Mouse (Mus musculus) liver, embryonic 14.5 days (tissue): Measurements from ENCODE around the gene Tomm34. TPM values are rescaled to one million over a fixed set of nuclear protein-coding genes. Genes with fewer than 3 reads are reported as not detected.

Source experiments
- ATAC-seq: fragments of 200-750 bp; cut with Nextera tagmentation; 2 replicates; pipeline ENCODE4 v1.8.0; 2017; ENCODE audit warnings: moderate number of reproducible peaks, mild to moderate bottlenecking, moderate library complexity; ENCODE audit not compliant: insufficient read depth
- DNase-seq, 3 experiments: peaks; one replicate each; pipeline ENCODE4 v3.0.0-alpha.2; 2012 to 2013; ENCODE audit warnings: low read depth in 3 of 3, low spot score in 3 of 3
- H3K27ac ChIP-seq: fragments of 300-500 bp; sonication (generic); 2 replicates; pipeline ENCODE4 v1.5.1; 2014; ENCODE audit warnings: moderate library complexity, mild to moderate bottlenecking, control low read depth, inconsistent platforms
- H3K27me3 ChIP-seq: fragments of 300-500 bp; sonication (generic); 2 replicates; pipeline ENCODE4 v1.6.1; 2014; ENCODE audit warnings: mild to moderate bottlenecking, low read length, moderate library complexity; ENCODE audit not compliant: control insufficient read depth, insufficient read depth
- H3K36me3 ChIP-seq: fragments of 300-500 bp; sonication (generic); replicated peaks from 2 replicates; pipeline ENCODE4 v1.6.1; 2014; ENCODE audit warnings: low read depth; ENCODE audit not compliant: control insufficient read depth, insufficient read depth
- H3K4me1 ChIP-seq, 2 experiments: fragments of 200-500 bp in 1 of 2; fragments of 300-500 bp in 1 of 2; sonication (generic) in 1 of 2; replicated peaks; 2 replicates each; pipeline ENCODE4 v1.6.1; 2012 to 2014; ENCODE audit warnings: antibody characterized with exemption in 1 of 2, inconsistent platforms in 1 of 2, low read length in 1 of 2; ENCODE audit not compliant: control insufficient read depth in 2 of 2, insufficient read depth in 2 of 2
- H3K4me2 ChIP-seq: fragments of 300-500 bp; sonication (generic); 2 replicates; pipeline ENCODE4 v1.6.1; 2014; ENCODE audit warnings: low read depth, mild to moderate bottlenecking, control low read depth, moderate library complexity
- H3K4me3 ChIP-seq, 2 experiments: fragments of 200-500 bp in 1 of 2; fragments of 300-500 bp in 1 of 2; sonication (generic) in 1 of 2; 2 replicates each; pipeline ENCODE4 v1.5.1; 2012 to 2014; ENCODE audit warnings: low read depth in 2 of 2, low read length in 2 of 2, mild to moderate bottlenecking in 2 of 2, control low read depth in 1 of 2, inconsistent platforms in 1 of 2, moderate library complexity in 1 of 2; ENCODE audit not compliant: insufficient read depth in 1 of 2
- H3K9ac ChIP-seq: fragments of 300-500 bp; sonication (generic); replicated peaks from 2 replicates; pipeline ENCODE4 v1.6.1; 2014; ENCODE audit warnings: mild to moderate bottlenecking, control low read depth, moderate library complexity
- H3K9me3 ChIP-seq: fragments of 300-500 bp; sonication (generic); 2 replicates; pipeline ENCODE4 v1.6.1; 2016; ENCODE audit warnings: low read length, mixed read lengths; ENCODE audit not compliant: control insufficient read depth
- CTCF ChIP-seq: IDR thresholded peaks from 2 replicates; pipeline ENCODE4 v1.5.1; 2016; ENCODE audit warnings: antibody characterized with exemption, low read depth, control low read depth
- EP300 ChIP-seq: IDR thresholded peaks from 2 replicates; pipeline ENCODE4 v1.6.1; 2016; ENCODE audit warnings: antibody characterized with exemption, low read depth
- WGBS: fragments of 180-500 bp; shearing (Covaris S2); extraction: QIAGEN DNeasy Blood & Tissue Kit; methylation state at CpG from one replicate; pipeline ENCODE4 v1.1.7; 2014; ENCODE audit not compliant: insufficient replicate concordance; 5-methylcytosine and 5-hydroxymethylcytosine counted together
- polyA plus RNA-seq, 2 experiments: library from polyadenylated mRNA; depleted of rRNA in 1 of 2; stranded (reverse) in 1 of 2; unstranded in 1 of 2; fragments of >200 nt; fragmentation: Nextera tagmentation in 1 of 2; extraction: Ambion mirVana in 1 of 2; gene quantifications; 2 replicates each; pipeline versions ENCODE4 v1.2.1 to v1.2.3; 2012 to 2014

Tomm34 gene
- polyA plus RNA-seq, 2 experiments: 11.6 to 16.0 TPM

- Histone ChIP-seq H3K4me1 (no peaks in the 10 kb centered on the region), H3K27ac (no peak overlapping the region), H3K4me2 (no peak overlapping the region), H3K36me3 (peaks cover 17% of the 10 kb centered on the region), H3K9me3 (no peaks in the 10 kb centered on the region), H3K27me3 (no peaks in the 10 kb centered on the region), H3K9ac (no peak overlapping the region), H3K4me3 (no peak overlapping the region)
- no peak for ATAC-seq
- 89% methylated on average over 8 of the region's 8 CpGs for WGBS
- no peak for DNase-seq
- TF ChIP-seq EP300 (no peak), CTCF (no peak)
Measured at GRCm38 (mm10) chr2:164053767-164054166, 17.2 kb downstream of the Tomm34 start.

DNA sequence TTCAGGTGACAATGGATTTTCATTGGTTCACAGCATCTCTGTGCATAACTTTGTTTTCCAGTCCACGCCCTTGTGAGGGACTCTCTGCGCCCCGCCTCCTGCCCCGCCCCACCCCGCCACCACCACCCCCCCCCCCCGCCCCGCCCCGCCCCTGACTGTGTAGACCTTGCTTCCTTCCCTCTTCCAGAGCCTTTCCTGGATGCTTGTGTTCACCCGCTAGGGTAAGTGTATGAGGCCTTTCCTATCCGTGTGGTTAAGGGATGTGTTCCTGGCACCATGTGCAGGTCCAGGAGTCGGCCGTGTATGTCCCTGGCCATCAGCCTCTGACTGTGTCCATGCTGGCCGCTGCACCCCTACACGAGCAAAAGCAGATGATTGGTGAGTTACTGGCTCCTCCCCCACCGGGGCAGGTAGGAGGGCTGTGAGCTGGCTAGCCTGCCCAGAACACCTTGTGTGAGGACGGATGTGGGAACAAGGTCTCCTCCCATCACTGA, 23.7 kb downstream of the Tomm34 start:
- Histone ChIP-seq H3K27me3 (no peaks in the 10 kb centered on the region), H3K9ac (no peak overlapping the region; the same call in 1 of the 2 replicates), H3K36me3 (no peaks in the 10 kb centered on the region; the same call in 1 of the 2 replicates), H3K4me1 (peaks cover 2 to 3% of the 10 kb centered on the region in 2 experiments; a peak in 2 of 4 replicates), H3K4me3 (peak overlapping the region; percentile 37 to 44), H3K4me2 (peak overlapping the region; percentile 63), H3K9me3 (no peaks in the 10 kb centered on the region), H3K27ac (no peak overlapping the region)
- WGBS: 2% methylated on average over 16 of the region's 16 CpGs
- no peak for TF ChIP-seq EP300
- TF ChIP-seq CTCF: no peak
- ATAC-seq (peak; percentile 80), DNase-seq (peak in 1 of 3 experiments; percentile 26)

- H3K4me2 ChIP-seq: no peak overlapping the region
- no peak overlapping the region for H3K4me3 ChIP-seq
- TF ChIP-seq CTCF: no peak
- no peak for TF ChIP-seq EP300
- no peaks in the 10 kb centered on the region for H3K27me3 ChIP-seq
- H3K27ac ChIP-seq: no peak overlapping the region
- ATAC-seq: no peak
- H3K36me3 ChIP-seq: no peaks in the 10 kb centered on the region
- H3K9ac ChIP-seq: no peak overlapping the region
- no peaks in the 10 kb centered on the region for H3K4me1 ChIP-seq
- H3K9me3 ChIP-seq: no peaks in the 10 kb centered on the region
- WGBS: 61% methylated on average over 2 of the region's 2 CpGs
- no peak for DNase-seq
Measured at GRCm38 (mm10) chr2:164041523-164041922, 29.4 kb downstream of the Tomm34 start.

DNA sequence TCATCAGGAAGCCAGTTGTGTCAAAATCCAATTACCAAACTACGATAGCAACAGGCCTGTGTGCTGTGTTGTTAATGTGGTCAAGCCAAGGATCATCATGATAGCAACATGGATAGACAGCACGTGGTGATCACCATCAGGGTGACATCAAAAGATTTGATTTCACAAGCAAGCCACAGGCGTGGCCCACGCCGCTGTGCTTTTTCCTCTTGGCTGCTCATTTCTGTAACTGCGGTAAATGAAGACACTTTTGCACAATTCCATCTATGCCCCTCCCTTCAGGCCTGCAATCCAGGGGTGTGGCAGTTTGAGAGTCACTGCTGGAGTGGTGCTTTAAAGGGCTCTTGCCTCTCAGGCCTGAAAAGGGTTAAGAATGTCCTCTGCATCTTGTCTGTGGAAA, 30.0 kb downstream of the Tomm34 start:
- ATAC-seq (no peak), DNase-seq (peak in 2 of 3 experiments; percentile 7 to 19)
- Histone ChIP-seq H3K9ac (no peak overlapping the region), H3K4me1 (no peaks in the 10 kb centered on the region), H3K9me3 (no peaks in the 10 kb centered on the region), H3K4me3 (no peak overlapping the region), H3K27ac (no peak overlapping the region), H3K4me2 (no peak overlapping the region), H3K36me3 (no peaks in the 10 kb centered on the region), H3K27me3 (no peaks in the 10 kb centered on the region)
- no peak for TF ChIP-seq CTCF
- TF ChIP-seq EP300: no peak
- WGBS: 63% methylated on average over 6 of the region's 6 CpGs

DNA sequence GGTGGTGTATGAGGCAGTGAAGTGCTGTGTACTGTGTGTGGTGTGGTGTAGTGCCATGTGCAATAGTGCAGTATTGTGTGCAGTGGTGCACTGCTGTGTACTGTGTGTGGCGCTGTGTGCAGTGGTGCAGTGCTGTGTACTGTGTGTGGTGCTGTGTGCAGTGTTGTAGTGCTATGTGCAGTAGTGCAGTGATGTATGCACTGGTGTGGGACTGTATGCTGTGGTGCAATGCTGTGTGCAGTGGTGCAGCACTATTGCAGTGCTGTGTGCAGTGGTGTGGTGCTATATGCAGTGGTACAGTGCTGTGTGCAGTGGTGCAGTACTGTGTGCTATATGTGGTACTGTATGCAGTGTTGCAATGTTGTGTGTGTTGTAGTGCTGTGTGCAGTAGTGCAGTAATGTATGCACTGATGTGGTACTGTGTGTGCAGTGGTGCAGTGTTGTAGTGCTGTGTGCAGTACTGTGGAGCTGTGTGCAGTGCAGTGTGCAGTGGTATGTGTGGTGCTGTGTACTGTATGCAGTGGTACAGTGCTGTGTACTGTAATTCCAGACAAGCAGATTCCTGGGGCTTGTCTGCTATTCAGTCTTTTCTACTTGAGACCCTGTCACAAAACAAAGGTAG, 32.5 kb downstream of the Tomm34 start:
- WGBS: 68% methylated on average over 1 of the region's 1 CpGs
- Histone ChIP-seq H3K9ac (no peak overlapping the region), H3K36me3 (no peaks in the 10 kb centered on the region), H3K4me1 (no peaks in the 10 kb centered on the region), H3K4me3 (no peak overlapping the region), H3K27ac (no peak overlapping the region), H3K4me2 (no peak overlapping the region), H3K27me3 (no peaks in the 10 kb centered on the region), H3K9me3 (no peaks in the 10 kb centered on the region)
- ATAC-seq (peak; percentile 26), DNase-seq (no peak)
- no peak for TF ChIP-seq EP300
- TF ChIP-seq CTCF: no peak
